Mouse (Mus musculus): ENCODE measurements around the gene Prss30. TPM values are rescaled to one million over a fixed set of nuclear protein-coding genes. Genes with fewer than 3 reads are reported as not detected.

Prss30 gene
- total RNA-seq (2017) = not detected in 2 replicates

DNA sequence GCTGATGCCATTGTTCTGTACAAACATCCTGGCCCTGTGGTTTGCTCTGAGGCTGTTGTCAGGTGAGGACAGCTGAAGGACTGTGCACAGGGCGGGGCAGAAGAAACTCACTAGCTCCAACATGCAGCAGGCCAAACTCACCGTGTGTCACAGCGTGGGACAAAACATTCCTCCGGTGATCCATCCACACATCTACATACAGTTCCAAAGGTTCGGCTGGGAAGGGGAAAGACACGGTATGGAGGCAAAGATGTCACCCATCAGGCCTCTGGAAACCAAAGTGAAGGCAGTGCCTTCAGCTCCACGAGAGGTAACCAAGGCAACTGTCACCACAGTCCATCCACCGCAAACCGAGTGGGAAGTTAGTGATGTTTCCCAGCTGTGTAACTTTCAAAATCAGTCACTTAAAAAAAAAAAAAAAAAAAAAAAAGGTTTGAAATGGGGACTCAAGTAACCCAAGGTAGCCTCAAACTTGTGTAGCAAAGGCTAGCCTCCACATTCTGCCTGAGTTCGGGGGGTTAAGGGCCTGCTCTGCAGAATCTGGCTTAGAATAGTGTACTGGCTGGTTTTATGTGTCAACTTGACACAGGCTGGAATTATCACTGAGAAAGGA is at the start of gene Prss30:
Prss30 (minus strand) TSS at position 270 of the 613 bp plus-strand sequence.
- ATAC-seq (ENCODE audit: extremely low read depth, insufficient number of reproducible peaks, low FRiP score, poor library complexity, severe bottlenecking) = no peak

DNA sequence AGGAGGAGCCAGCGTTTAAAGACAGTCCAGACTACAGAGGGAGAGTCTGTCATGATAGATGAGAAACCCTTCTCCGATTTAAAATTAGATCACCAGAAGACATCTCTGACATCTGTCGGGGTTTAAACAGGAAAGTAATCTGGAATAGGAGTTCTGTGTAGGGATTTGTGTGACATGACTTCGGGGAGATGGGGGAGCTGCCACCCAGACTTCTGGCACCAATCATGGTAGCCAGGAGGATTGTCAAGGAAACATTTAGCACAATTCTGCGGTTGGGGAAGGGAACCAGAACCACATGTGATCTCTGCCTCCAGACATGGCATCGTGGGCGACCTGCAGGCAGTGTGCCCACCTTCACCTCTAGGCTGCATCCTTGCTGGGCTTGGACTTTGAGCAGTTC is 49.1 kb upstream of the Prss30 start:
- no peak for ATAC-seq (ENCODE audit: extremely low read depth, insufficient number of reproducible peaks, low FRiP score, poor library complexity, severe bottlenecking)

DNA sequence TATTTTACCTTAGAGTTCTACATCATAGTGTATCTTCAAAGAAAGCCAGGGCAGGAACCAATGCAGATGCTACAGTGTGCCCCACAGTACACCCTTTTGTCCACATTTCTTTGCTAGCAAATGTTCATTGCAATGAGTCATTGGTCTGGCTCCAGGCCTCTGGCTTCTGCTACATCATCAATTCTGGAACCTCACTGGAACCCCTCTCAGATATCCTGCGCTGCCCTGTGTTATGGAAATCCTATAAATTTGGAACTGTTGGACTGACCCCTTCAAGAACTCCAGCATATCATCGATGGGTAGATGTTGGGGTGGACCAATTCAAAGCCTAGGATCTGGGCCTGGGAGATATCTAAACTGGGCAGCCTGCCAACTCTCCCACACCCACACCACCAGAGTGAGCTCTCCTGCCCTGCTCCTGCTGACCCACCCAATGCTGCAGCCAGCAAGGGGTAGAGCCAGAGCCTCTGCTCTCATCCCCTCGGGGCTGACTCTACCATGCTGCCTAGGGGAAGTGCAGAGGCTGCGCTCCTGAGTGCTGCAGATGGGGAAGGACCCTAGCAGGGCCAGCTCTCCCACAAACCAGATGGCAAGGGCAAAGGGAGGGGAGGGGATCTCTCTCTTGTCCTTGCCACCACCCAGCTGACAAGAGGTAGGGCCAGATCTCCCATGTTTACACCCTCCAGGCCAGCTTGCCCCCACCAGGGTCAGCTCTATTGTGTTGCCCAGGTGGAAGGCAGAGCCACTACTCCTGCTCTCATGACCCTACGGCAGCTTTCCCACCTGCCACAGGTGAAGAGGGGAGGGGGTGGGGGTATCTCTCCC is 41.2 kb upstream of the Prss30 start:
- no peak for ATAC-seq (ENCODE audit: extremely low read depth, insufficient number of reproducible peaks, low FRiP score, poor library complexity, severe bottlenecking)

DNA sequence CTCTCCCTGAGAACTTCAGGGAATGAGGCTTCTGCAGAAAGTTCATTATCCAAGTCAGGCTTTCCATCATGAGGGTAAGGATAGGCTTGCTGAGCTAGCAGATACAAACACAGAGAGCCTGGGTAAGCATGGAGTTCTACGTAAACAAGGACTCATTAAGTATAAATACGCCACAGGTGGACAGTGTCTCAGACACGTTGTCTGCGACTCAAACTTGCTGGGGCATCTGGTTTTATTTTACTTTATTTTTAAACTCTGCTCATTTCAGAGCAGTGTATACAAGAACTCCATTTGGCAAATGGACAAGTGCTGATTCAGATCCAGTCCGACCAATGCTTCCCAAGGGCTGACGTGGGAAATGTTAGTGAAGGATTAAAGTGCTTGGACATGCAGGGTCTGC is 40.3 kb upstream of the Prss30 start:
- no peak for ATAC-seq (ENCODE audit: extremely low read depth, insufficient number of reproducible peaks, low FRiP score, poor library complexity, severe bottlenecking)

DNA sequence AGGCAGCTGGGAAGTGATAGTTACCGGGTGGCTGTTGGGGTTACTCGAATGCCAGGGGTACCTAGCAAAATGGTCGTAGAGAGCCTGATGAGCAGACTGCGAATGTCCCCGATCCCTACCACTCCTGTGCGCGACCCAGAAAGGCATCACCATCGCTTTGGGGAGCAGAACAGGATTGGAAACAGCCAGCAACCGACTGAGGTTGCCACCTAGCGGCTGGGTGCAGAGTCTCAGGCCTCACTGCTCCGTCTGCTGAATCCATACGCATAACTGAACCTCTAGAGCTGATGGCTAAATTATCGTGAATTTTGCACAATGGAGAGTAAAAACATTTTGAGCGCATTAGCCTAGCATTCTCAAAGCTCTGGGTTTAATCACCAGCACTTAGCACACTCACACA is 35.4 kb upstream of the Prss30 start:
- no peak for ATAC-seq (ENCODE audit: extremely low read depth, insufficient number of reproducible peaks, low FRiP score, poor library complexity, severe bottlenecking)

DNA sequence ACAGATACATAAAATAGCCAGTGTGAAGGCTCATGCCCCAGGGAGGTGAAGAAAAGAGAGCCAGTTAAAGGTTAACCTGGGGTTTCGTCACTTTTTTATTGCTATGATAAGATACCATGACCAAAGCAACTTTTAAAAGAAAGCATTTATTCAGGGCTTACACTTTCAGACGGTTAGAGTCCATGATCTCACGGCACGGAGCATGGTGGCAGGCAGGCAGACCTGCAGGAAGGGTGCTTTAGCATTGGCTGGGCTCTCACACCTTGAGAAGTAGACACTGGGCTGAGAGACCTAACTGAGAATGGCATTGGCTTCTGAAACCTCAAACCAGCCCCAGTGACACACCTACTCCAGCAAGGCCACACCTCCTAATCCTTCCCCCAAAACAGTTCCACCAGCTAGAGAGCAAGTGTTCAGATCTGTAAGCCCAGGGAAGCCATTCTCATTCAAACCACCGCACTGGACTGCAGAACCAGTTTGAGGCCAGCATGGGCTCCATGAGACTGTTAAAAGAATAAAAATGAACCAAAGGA is 34.1 kb upstream of the Prss30 start:
- ATAC-seq (ENCODE audit: extremely low read depth, insufficient number of reproducible peaks, low FRiP score, poor library complexity, severe bottlenecking) = no peak

DNA sequence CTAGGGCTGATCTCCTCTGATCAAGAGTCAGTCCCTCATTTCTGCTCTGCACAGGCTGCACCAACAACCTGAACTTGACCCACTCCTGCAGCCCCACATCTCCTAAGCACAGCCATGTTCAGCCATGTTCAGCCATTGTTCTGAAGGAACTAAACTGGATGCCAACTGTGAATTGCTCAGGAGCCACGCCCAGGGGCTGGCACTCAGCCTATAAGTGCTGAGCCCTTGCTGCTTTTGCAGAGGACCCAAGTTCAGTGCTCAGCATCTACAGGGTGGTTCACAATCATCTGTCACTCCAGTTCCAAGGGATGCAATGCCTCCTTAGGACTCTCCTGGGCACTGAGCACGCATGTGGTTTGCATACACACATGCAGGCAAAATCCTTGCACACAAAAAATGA is 32.6 kb upstream of the Prss30 start:
- no peak for ATAC-seq (ENCODE audit: extremely low read depth, insufficient number of reproducible peaks, low FRiP score, poor library complexity, severe bottlenecking)

DNA sequence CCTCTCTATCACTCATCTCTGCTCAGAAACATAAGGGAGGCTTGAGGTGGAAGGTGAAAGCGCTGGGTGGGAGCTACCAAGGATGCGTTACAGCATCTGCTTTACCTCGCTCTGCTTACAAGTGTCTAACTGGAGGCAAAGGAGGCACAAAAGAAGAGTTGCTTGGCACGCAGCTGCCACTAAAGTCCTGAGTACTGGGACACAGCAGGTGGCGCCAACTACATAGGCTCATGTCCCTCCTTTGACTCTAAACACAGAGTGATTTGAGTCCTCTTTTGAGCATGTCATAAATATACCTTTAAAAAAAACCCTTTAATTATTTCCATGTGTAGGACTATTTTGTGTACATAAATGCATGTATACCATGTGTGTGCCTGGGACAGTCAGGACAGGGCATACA is 29.3 kb upstream of the Prss30 start:
- no peak for ATAC-seq (ENCODE audit: extremely low read depth, insufficient number of reproducible peaks, low FRiP score, poor library complexity, severe bottlenecking)

DNA sequence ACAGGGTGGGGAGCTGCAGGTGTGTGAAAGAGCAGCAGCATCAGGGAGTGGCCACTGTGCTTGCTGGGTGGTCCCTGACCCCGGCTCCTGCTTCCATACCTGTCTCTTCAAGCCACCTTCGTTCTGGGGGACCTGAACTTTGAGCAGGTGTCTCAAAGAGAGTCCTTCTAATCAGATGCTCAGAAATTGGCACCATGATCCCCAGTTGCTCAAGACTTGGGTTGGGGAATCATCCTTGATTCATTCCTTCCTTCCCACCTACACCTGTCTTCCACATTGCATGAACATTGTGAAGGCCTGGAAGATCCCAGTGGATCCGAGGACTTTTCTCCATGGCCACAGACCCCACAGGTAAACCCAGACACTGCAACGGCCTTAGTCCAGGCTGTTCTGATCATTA is 27.7 kb upstream of the Prss30 start:
- ATAC-seq (ENCODE audit: extremely low read depth, insufficient number of reproducible peaks, low FRiP score, poor library complexity, severe bottlenecking) = no peak

DNA sequence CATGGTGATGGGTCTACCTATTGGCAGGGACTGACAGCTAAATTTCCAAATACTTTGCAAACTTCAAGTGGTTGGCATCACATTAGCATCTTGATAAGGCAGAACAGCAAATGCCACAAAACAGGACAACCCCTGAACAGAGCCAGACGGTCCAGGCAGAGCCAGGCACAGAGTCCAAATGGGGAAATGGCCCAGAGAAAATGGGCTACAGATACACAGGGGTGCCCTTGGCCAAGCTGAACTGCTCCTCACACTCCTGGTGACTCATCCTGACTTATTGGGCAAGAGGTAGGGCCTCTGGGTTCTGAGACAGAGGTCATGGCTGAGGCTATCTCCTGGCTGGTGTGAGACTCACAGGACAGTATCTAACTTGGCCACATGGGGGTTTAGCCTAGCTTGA is 27.0 kb upstream of the Prss30 start:
- peak; percentile 19; the same call in 1 of the 2 replicates for ATAC-seq (ENCODE audit: extremely low read depth, insufficient number of reproducible peaks, low FRiP score, poor library complexity, severe bottlenecking)

DNA sequence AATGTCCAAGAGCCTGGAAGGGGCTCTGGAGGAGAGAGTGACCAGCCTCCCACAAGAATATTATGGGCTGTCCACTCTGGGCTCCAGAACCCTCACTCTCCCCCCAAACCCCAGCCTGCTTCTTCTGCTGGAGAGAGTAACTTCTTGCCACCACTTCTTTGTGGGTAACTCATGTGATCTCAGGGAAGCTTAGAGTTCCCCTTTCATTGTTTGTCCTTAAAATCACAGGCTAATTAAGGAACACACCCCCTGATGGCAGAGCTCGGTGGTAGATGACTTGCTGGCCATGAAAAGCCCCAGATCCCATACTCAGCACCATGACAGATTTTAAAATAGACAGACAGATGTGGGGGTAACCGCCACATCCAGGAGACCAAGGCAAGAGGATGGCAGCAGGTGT is 26.6 kb upstream of the Prss30 start:
- ATAC-seq (ENCODE audit: extremely low read depth, insufficient number of reproducible peaks, low FRiP score, poor library complexity, severe bottlenecking) = no peak

DNA sequence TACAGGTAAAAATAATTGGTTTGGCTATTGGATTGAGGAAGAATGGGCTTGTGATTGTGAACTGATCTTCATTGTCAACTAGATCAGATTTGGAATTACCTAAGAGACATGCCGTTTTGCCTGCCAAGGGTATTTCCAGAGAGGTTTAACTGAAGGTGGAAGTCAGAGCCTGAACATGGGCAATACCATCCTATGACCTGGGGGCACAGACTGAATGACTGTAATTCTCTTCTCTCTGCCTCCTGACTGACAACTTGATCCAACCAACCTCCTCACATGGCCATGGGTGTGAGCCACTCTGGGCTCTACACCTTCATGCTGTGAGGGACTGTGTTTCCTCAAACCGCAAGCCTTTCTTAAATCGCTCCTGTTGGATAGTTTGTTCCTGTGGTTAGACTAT is 24.7 kb upstream of the Prss30 start:
- no peak for ATAC-seq (ENCODE audit: extremely low read depth, insufficient number of reproducible peaks, low FRiP score, poor library complexity, severe bottlenecking)

DNA sequence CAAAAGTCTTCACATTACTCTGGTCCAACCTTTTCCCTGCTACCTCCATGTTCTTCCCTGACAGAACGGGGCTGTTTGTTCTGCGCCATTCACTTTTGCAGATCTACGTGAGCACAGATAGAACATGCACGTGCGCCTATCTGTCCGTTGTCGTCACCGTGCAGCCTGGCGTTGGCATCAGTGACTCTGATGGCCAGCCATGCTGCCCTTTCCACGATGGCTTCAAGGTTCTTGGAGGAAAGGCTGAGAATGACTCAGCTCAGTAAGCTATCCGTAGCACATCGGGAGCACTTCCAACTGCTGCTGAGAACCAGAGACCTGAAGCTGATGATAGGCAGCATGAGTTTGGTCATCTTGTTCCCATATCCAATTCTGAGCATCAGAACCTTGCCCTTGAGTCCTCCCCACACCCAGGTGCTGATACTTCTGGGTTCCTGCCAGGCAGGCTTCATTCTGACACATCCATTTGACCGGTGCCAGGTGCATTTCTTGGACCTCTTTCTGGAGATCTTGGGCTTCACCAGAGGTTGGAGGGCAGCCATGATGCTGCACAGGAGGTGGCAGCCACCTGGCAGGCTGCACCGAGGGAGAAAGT is 23.8 kb upstream of the Prss30 start:
- no peak for ATAC-seq (ENCODE audit: extremely low read depth, insufficient number of reproducible peaks, low FRiP score, poor library complexity, severe bottlenecking)

DNA sequence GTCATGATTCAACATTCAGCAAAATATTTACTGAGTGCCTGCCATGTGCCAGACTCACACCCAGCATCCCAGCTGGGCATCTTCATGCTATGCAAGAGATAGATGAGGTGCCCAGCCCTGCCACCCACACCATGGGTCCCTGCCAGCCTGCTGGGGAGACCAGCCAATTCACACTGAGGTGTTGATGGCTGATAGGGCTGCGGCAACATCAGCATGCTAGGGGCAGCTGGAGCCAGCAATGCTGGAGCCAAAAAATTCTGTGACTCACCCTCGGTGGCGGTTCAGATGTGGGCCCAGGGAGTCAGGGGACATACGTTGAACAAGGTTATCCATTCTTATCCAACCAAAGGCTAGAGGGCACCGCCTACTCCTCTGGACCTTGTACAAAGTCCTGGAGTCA is 20.0 kb upstream of the Prss30 start:
- ATAC-seq (ENCODE audit: extremely low read depth, insufficient number of reproducible peaks, low FRiP score, poor library complexity, severe bottlenecking) = no peak

DNA sequence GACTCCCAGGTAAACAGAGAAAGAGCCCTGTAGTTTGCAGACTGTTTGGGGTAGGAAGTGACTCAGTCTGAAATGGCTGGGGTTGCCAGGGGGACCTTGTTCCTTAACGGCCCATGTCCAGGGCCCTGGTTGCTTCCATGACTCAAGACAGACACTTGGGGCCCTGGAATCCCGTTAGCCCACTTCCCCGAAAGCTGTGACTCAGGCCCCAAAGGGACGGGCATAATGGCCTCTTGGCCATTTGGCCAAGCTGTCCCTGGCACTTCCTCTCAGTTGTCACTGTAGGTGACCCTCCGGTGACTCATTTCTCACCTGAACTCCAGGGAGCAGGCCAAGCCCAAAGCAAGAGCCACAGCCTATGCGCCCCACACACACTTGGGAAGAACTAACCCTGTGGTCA is 18.0 kb upstream of the Prss30 start:
- no peak for ATAC-seq (ENCODE audit: extremely low read depth, insufficient number of reproducible peaks, low FRiP score, poor library complexity, severe bottlenecking)

DNA sequence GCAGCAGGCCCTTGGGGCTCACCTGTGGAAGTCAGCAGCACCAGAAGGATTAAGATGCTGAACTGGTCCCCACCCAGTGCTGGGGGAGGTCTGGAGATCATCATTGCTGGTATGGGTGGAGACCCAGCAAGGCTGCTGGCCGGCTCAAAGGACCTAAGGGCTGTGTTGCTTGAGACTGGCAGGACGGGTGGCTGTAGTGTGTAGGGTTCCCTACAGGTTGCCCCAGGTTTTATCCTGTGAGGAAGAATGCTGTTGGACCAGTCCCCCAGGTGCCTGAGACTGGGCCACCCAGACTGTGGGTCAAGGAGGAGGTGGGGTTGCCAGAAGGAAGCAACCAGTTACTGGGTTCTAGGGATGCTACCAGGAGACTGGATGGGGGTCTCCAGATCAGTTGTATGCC is 17.5 kb upstream of the Prss30 start, which contains the start of gene Prss22:
Prss22 (minus strand) TSS at position 200 of the 400 bp plus-strand sequence.
- no peak for ATAC-seq (ENCODE audit: extremely low read depth, insufficient number of reproducible peaks, low FRiP score, poor library complexity, severe bottlenecking)

DNA sequence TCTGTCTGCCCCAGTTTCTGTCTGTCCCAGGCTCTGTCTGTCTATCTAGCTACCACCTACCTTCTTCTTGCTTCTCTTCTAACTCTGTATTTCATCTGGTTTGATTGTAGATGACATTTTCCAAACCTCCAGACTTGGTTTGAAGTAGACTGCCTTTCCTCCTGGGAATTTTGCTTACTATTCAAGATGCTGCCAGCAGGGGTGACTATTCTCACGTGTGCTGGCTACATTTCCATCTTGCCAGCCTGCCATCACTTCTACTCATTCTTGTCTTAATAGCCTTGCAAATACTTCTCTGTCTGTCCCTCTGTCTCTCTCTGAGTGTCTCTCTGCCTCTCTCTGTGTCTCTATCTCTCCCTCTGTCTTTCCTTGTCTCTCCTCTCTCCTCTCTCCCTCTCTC is 15.1 kb upstream of the Prss30 start:
- no peak for ATAC-seq (ENCODE audit: extremely low read depth, insufficient number of reproducible peaks, low FRiP score, poor library complexity, severe bottlenecking)

DNA sequence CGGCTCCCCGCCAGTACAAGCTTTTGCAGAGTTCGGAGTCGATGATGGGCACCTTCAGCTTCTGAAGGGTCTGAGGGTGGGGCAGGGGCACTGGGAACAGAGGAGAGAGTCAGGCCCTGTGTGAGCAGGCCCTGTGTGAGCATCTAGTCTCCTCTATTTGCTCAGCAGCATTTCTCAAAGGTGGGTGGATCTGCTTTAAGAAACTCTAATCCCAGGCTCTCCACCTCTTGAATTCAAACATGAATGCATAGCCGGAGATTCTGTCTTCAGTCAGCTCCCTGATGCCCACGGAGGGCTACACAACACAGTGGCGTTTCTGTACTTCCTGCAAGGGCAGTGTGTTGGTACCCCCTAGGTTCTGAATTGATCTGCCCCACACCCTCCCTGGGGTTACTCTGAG is 14.3 kb upstream of the Prss30 start:
- no peak for ATAC-seq (ENCODE audit: extremely low read depth, insufficient number of reproducible peaks, low FRiP score, poor library complexity, severe bottlenecking)

DNA sequence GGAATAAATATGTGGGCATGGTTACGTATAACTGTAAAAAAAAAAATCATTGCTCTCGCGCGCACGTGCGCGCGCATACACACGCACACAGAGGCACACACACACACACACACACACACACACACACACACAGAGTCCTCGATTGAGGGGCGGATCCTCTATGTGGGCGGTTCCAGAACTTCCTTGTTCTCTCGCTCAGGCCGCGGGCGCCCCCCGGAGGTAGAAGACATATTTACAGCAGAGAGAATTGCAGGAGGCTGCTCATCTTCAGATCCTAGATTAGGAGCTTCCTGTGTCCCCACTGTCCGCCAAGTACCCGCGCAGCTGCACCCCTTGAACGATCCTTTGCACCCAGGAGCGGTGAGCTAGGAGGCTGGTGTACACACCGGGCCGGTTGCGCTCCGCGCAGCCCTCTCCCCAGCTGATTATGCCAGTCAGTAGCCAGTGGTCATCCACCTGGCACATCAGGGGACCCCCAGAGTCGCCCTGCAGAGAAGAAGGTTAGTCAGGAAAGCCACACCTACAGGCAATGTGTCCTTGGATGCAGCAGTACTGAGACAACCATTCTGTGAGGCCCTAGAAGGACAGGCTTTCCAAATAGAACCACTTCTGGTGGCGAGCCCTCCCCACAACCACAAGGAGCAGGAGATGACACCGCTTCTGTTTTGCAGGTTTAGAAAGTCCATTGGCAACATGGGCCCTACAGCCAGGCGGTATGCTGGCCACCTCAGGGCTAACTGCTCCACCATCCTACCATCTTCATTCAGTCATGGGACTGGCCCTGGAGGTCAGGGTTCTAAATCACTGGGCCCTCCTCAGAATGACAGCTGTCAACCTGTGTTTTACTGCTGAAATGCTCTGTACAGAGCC is 13.4 kb upstream of the Prss30 start:
- ATAC-seq (ENCODE audit: extremely low read depth, insufficient number of reproducible peaks, low FRiP score, poor library complexity, severe bottlenecking) = peak; percentile 37; the same call in 1 of the 2 replicates

Measured in neutrophil, adult 5-6 weeks (primary cell).